Mouse (Mus musculus): ENCODE measurements around the gene Olfr91. TPM values are rescaled to one million over a fixed set of nuclear protein-coding genes. Genes with fewer than 3 reads are reported as not detected.
A peak's percentile ranks its signal among the peaks of the same experiment; 100 is the strongest.

Olfr91 gene
- polyA plus RNA-seq, 1 experiment from 2014 or later = not detected

DNA sequence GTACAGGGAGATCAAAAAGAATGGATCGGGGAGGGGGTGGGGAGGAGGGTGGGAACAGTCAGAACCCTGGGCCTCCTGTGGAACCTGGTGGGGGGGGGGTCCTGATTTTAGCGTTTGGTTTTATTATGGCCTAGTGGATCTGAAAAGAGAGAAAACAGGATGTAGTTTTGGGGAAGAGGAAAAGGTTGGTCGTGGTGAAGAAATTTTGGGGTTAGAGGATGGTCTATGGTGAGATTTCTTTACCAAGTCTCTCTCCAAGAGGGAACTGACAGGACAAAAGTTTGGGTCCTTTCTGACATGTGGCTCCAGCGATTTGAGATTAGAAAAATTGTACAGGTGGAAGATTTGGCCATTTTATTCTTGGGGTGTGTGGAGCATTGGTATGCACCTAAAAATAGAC lies 46.3 kb downstream of the Olfr91 start:
- Histone ChIP-seq H3K4me1 (peaks cover 27% of the 10 kb centered on the region), H3K4me3 (replicated peaks) (no peak overlapping the region), H3K9ac (no peak overlapping the region), H3K27ac (no peak overlapping the region), H3K4me2 (peak overlapping the region; percentile 84), H3K36me3 (peaks cover 11% of the 10 kb centered on the region), H3K9me3 (no peaks in the 10 kb centered on the region), H3K27me3 (replicated peaks) (no peaks in the 10 kb centered on the region)
- 67% methylated on average over 4 of the region's 4 CpGs for whole genome bisulfite sequencing
- no peak for ATAC-seq (ENCODE audit: insufficient read depth, low FRiP score, low read depth)

DNA sequence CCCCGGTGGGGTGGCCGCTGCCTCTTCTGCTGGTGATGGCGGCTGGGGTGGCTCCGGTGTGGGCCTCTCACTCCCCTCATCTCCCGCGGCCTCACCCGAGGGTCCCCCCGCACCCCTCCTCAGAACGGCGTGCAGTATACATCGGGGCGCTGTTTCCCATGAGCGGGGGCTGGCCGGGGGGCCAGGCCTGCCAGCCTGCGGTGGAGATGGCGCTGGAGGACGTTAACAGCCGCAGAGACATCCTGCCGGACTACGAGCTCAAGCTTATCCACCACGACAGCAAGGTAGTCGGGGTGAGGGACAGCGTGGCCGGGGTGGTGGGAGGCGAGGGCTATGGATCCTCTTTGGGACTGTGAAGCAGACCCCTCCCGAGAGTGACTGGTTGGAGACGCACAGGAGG lies 47.2 kb downstream of the Olfr91 start:
- WGBS = 5% methylated on average over 25 of the region's 27 CpGs
- Histone ChIP-seq H3K27ac (no peak overlapping the region), H3K4me1 (peaks cover 31% of the 10 kb centered on the region), H3K36me3 (peaks cover 5% of the 10 kb centered on the region; the same call in 1 of the 2 replicates), H3K4me3 (replicated peaks) (peak overlapping the region; percentile 55), H3K9ac (peak overlapping the region; percentile 61; the same call in 1 of the 2 replicates), H3K4me2 (peak overlapping the region; percentile 84), H3K27me3 (replicated peaks) (no peaks in the 10 kb centered on the region), H3K9me3 (no peaks in the 10 kb centered on the region)
- peak; percentile 2; the same call in 1 of the 2 replicates for ATAC-seq (ENCODE audit: insufficient read depth, low FRiP score, low read depth)

DNA sequence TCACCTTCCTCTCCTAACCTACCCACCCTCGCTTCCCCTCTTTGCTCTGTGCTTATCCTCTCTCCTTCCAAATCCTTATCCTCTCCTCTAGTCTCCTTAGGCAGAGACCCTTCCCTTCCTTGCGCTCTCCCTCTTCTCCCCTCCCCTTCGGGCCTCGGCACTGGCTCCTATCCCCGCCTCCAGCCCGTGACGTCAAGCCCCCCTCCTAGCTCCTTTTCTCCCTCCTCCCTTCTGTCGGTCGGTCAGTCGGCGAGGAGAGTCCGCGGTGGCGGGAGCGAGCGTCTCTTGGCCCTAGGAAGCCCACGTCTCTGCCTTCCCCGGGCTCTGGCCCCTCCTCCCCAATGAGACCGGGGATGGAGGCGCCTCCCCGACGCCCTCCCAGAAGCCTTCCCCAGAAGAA lies 47.7 kb downstream of the Olfr91 start:
- Histone ChIP-seq H3K36me3 (0 out of 2 replicates have a peak, but pooled peaks cover under 1% of the 10 kb centered on the region), H3K4me1 (peaks cover 31% of the 10 kb centered on the region), H3K9me3 (no peaks in the 10 kb centered on the region), H3K4me2 (peak overlapping the region; percentile 84), H3K4me3 (replicated peaks) (peak overlapping the region; percentile 55), H3K27me3 (replicated peaks) (no peaks in the 10 kb centered on the region), H3K9ac (peak overlapping the region; percentile 61; the same call in 1 of the 2 replicates), H3K27ac (no peak overlapping the region)
- WGBS = under 1% methylated on average over 22 of the region's 22 CpGs
- peak; percentile 30 for ATAC-seq (ENCODE audit: insufficient read depth, low FRiP score, low read depth)

DNA sequence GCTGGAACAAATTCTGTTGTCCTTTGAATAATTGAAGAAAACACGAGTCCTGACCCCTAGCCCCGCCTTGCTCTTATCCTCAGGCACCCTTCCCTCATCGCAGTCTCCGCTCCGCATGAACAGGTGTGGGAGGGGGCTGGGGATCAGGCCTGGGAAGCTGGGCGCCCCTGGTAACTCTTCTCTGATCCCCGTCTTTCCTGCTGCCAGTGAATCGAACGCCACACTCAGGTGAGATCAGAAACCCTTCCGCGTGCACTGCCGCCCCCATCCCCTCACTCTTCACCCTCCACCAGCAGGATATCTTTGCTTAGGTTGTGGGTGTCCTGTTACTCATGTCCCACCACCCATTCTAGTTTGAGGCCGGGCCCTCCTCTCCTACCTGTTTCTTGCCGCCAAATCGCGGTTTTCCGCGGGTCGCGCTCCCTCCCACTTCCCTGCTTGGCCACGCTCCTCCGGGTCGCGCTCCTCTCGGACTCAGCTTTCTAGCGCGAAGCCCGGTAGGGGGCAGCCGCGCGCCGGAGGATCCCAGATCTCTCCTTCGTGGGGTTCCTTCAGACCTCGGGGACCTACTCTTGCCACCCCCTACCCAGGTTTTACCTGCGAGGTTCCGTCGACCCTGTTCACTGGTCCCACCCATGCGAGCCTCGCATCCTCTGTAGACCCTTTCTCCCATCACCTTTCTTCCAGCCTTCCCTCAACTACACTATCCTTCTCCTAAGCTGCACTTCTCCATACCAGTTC lies 48.3 kb downstream of the Olfr91 start:
- 7% methylated on average over 39 of the region's 39 CpGs for WGBS
- H3K27me3 ChIP-seq (replicated peaks) = no peaks in the 10 kb centered on the region
- H3K27ac ChIP-seq = no peak overlapping the region
- H3K4me2 ChIP-seq = peak overlapping the region; percentile 84
- H3K4me3 ChIP-seq (replicated peaks) = peak overlapping the region; percentile 55
- ATAC-seq (ENCODE audit: insufficient read depth, low FRiP score, low read depth) = no peak
- no peaks in the 10 kb centered on the region for H3K36me3 ChIP-seq
- peaks cover 35% of the 10 kb centered on the region for H3K4me1 ChIP-seq
- no peaks in the 10 kb centered on the region for H3K9me3 ChIP-seq
- H3K9ac ChIP-seq = peak overlapping the region; percentile 7; the same call in 1 of the 2 replicates

DNA sequence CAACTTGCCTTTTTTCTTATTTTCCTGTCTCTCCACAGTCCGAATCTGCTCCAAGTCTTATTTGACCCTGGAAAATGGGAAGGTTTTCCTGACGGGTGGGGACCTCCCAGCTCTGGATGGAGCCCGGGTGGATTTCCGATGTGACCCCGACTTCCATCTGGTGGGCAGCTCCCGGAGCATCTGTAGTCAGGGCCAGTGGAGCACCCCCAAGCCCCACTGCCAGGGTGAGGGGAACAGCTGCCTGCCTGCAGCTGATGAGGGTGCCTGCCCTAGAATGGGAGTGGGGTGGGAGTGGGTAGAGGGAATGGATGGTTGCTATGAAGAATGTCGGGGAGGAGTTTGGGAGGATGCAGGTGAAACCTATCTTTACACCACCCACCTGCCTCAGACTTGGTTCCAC lies 49.7 kb downstream of the Olfr91 start:
- H3K27ac ChIP-seq = no peak overlapping the region
- peaks cover 35% of the 10 kb centered on the region for H3K4me1 ChIP-seq
- H3K36me3 ChIP-seq = no peaks in the 10 kb centered on the region
- WGBS = 61% methylated on average over 7 of the region's 7 CpGs
- no peak for ATAC-seq (ENCODE audit: insufficient read depth, low FRiP score, low read depth)
- H3K9ac ChIP-seq = no peak overlapping the region
- no peak overlapping the region for H3K4me3 ChIP-seq (replicated peaks)
- H3K9me3 ChIP-seq = no peaks in the 10 kb centered on the region
- no peak overlapping the region for H3K4me2 ChIP-seq
- no peaks in the 10 kb centered on the region for H3K27me3 ChIP-seq (replicated peaks)

DNA sequence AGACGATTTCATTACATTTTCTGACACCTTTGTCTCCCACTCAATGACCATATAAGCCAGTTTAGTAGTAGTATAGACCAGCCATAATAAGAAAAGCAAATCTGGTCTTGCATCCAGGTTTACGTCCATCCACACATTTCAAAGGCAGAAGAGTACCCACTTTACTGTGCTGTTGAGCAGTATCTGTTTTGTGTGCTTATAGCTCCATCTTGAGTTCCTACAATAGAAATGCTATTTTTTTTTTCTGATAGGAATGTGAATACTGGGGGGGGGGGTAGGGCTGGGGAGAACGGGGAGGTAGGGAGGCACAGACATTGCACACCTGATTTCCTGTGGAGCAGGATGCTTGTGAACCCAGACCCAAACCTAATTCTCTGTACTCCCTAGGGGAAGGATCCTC lies 50.1 kb downstream of the Olfr91 start:
- Histone ChIP-seq H3K4me3 (replicated peaks) (no peak overlapping the region), H3K27me3 (replicated peaks) (no peaks in the 10 kb centered on the region), H3K36me3 (no peaks in the 10 kb centered on the region), H3K9ac (no peak overlapping the region), H3K4me2 (no peak overlapping the region), H3K27ac (no peak overlapping the region), H3K4me1 (peaks cover 35% of the 10 kb centered on the region), H3K9me3 (no peaks in the 10 kb centered on the region)
- WGBS = 35% methylated on average over 3 of the region's 3 CpGs
- ATAC-seq (ENCODE audit: insufficient read depth, low FRiP score, low read depth) = no peak

DNA sequence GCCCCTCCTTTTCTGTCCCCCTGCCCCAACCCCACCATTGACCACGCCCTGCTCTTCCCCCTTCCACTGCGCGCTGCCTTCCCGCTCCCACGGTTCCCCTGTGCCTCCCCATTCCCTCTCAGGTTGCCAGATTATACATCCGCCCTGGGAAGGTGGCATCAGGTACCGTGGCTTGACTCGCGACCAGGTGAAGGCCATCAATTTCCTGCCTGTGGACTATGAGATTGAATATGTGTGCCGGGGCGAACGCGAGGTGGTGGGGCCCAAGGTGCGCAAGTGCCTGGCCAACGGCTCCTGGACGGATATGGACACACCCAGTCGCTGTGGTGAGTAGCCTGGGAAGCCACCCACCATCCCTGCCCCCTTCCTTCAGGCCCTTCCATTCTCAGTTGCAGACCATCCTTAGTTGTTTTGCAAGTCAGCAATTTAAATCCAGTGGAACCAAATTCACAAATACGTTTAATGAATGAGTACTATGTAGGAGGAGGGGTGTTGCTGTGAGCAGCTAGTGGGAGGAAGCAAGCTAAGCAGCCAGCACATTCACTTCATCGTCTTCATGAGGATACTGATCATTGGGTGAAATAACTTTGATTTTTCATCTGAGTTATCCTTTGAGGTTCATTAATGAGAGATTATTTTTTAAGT lies 50.6 kb downstream of the Olfr91 start:
- H3K9me3 ChIP-seq = no peaks in the 10 kb centered on the region
- no peak overlapping the region for H3K27ac ChIP-seq
- H3K4me2 ChIP-seq = peak overlapping the region; percentile 96
- no peaks in the 10 kb centered on the region for H3K27me3 ChIP-seq (replicated peaks)
- H3K4me1 ChIP-seq = peaks cover 35% of the 10 kb centered on the region
- no peak overlapping the region for H3K9ac ChIP-seq
- peak overlapping the region; percentile 70; the same call in 1 of the 2 replicates for H3K4me3 ChIP-seq (replicated peaks)
- WGBS = 27% methylated on average over 19 of the region's 19 CpGs
- ATAC-seq (ENCODE audit: insufficient read depth, low FRiP score, low read depth) = no peak
- H3K36me3 ChIP-seq = no peaks in the 10 kb centered on the region

DNA sequence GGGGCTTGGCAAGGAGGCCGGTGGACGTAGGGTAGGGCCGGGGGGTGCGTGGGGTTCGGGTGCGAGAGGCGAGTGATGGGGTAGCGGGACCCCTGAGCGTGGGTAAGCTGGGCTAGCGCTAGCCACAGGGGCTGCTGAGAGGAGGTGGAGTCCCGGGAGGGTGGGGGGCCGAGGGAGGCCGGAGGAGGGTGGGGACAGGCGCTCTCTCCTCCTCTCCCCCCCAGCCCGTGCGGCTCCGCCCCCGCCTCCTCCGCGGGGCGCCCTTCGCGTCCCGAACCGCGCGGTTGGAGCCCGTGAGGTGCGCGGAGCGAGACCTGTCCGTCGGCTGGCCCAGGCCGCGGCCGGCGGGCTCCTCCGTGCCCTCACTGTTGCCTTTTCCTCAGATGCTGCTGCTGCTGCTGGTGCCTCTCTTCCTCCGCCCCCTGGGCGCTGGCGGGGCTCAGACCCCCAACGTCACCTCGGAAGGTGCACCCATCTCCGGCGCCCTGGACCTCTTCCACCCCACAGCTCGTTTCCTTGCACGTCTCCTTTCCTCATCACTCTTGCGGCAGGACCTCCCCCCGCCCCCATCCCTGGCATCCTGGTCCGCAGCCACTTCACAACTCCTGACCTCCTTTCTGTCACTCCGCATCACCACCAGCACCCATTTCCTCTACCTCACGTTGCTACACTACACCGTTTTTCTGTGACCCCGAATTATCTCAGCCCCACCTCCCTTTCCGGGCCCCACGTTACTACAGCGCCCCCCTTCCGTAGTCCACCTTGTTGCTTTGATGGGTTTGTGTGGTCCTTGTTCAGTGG lies 51.6 kb downstream of the Olfr91 start:
- ATAC-seq (ENCODE audit: insufficient read depth, low FRiP score, low read depth) = peak; percentile 56
- H3K9me3 ChIP-seq = no peaks in the 10 kb centered on the region
- peaks cover 35% of the 10 kb centered on the region for H3K4me1 ChIP-seq
- peak overlapping the region; percentile 59 for H3K9ac ChIP-seq
- peak overlapping the region; percentile 69 for H3K27ac ChIP-seq
- no peaks in the 10 kb centered on the region for H3K27me3 ChIP-seq (replicated peaks)
- no peaks in the 10 kb centered on the region for H3K36me3 ChIP-seq
- peak overlapping the region; percentile 96 for H3K4me2 ChIP-seq
- WGBS = under 1% methylated on average over 43 of the region's 58 CpGs
- peak overlapping the region; percentile 70 for H3K4me3 ChIP-seq (replicated peaks)

DNA sequence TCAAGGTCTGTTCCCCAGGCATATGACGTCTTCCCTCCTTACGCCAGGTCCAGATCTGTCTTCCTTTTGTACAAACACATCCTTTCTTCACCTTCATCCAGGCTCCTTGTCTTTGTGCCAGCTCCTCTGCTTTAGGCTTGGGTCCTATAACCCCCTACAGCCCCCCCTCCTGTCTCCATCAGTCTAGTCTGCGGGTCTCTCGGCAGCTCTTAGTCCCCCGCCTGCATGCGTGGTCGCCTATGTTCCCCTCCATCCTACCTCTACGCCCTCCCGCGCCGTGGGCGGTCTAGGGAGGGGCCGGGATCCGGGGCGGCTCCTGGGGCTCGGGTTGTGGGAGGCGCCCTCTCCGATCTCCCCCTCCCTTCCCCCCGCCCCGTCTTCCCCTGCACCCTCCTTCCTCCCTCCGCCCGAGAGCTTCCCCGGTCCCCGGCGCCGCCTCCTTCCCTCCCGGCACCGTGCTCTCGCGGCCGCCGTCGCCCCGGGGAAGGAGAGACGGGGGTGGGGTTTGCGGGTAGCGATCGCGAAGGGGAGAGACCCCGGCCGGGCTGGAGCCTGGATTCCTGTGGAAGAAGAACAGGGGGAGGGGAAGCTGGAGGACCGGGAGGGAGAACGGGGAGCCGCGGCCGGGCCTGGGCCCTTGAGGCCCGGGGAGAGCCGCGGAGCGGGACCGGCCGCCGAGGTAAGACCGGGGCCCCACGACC lies 52.3 kb downstream of the Olfr91 start, which contains the start of gene Gabbr1:
Gene Gabbr1, plus strand, starts transcription at position 356 of the 701 bp plus-strand sequence.
- no peaks in the 10 kb centered on the region for H3K9me3 ChIP-seq
- H3K4me3 ChIP-seq (replicated peaks) = peak within 1 kb of the TSS; percentile 70
- peak within 1 kb of the TSS; percentile 59 for H3K9ac ChIP-seq
- H3K4me2 ChIP-seq = peak within 1 kb of the TSS; percentile 96
- ATAC-seq (ENCODE audit: insufficient read depth, low FRiP score, low read depth) = peak; percentile 88
- H3K27ac ChIP-seq = peak within 1 kb of the TSS; percentile 69
- H3K36me3 ChIP-seq = no peaks in the 10 kb centered on the region
- H3K27me3 ChIP-seq (replicated peaks) = no peaks in the 10 kb centered on the region
- peaks cover 30% of the 10 kb centered on the region for H3K4me1 ChIP-seq
- under 1% methylated on average over 42 of the region's 55 CpGs for WGBS

DNA sequence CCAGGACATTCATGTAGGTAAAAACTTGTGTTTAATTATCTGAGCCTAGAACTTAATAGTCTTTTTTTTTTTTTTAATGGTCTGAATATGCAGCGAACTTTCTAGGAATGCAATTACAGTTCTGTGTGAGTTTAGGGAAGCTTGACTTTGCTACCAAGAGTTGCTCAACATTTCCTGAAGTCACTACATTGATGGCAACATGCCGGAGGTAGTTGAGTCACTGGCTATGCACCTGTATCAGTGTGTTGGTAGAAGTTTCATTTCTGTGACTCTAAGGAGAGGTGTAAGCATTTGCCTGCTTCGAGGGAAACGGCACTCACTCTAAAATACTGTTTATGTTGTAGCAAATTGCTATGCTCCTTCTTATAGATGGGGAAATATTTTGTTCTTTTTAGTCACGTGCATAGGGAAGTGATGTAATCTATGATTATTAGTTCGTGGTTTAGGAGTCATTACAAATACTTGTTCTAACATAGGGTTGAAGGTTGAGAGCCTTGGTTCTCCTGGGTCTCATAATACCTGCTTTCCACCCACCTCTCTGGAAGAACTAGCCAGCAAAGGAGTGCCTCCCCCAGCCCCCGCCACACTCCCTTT lies 53.3 kb downstream of the Olfr91 start:
- no peaks in the 10 kb centered on the region for H3K9me3 ChIP-seq
- peak overlapping the region; percentile 16 for H3K9ac ChIP-seq
- no peaks in the 10 kb centered on the region for H3K27me3 ChIP-seq (replicated peaks)
- peaks cover 25% of the 10 kb centered on the region for H3K4me1 ChIP-seq
- WGBS = 58% methylated on average over 7 of the region's 7 CpGs
- ATAC-seq (ENCODE audit: insufficient read depth, low FRiP score, low read depth) = no peak
- peak overlapping the region; percentile 96 for H3K4me2 ChIP-seq
- no peaks in the 10 kb centered on the region for H3K36me3 ChIP-seq
- no peak overlapping the region for H3K4me3 ChIP-seq (replicated peaks)
- H3K27ac ChIP-seq = peak overlapping the region; percentile 59; the same call in 1 of the 2 replicates
